Mouse (Mus musculus): ENCODE data around the gene Snrnp70.
"Not testable (repeated sequence)": the region's sequence is repeated elsewhere in the genome, so short reads cannot be mapped to it uniquely, and the experiment has no call there.

Snrnp70 gene

GRCm38 (mm10) chr7:45368178-45368577 lies 27.4 kb downstream of the Snrnp70 start:
- no peak for DNase-seq (ENCODE audit: low spot score)

DNA sequence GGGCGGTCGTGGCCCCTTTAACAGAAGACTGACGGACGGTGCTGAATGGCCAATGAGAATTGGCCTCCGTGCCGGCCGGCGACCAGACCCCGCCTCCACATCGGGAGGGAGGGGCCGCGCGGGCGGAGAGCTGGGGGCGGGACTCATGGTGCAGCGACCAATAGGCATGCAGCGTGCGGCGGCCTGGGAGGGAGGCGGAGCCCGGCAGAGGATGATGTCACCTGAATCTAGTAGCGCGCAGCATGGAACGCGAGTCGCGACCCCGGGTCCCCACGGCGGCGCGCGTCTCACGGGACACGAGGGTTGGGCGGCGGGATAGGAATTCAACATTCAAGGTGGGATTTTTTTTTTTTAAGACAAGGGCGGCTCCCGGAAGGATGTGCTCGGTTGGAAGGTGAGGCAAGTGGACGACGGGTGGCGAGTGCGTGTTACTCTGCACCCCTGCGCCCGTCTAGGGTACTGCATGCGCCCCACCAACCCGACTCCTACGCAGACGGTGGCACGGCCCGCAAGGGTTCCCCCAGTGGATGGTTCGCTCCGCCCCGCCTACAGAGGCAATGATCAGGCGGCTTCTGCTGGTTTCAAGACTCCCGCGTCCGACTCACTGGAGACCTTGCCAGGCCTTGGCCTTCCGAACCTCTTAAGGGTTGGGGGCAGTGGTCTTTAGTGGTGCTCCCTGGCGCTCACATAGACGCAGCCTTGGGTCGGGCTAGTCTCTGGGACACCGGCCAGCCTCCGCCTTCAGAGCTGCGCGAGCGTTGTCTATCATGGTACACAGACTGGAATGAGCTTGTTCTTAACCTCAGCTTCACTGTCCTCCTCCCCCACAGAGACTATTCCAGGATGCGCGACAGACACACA lies 28.3 kb downstream of the Snrnp70 start:
- DNase-seq (ENCODE audit: low spot score) = peak; percentile 96

DNA sequence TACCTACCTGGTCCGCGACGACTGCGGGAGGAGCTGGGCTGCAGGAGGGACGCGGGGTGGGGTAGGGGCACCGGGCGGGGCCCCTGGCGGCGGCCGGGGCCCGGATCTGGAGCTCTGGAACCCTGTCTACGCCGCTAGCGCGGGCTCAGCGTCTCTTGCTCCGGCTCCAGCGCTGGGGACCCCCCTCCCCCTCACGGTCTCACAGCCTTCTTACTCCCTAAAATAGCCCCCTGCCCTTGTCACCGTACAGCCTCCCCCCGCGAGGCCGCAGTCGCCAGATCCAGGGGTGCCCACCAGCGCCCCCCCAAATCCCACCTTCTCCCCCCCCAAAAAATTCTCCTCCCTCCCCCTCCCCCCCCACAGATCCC lies 28.9 kb downstream of the Snrnp70 start, which contains the start of gene Ppfia3:
Gene Ppfia3 (minus strand): TSS at position 368 of the 368 bp plus-strand sequence.
- no peak for DNase-seq (ENCODE audit: low spot score)

DNA sequence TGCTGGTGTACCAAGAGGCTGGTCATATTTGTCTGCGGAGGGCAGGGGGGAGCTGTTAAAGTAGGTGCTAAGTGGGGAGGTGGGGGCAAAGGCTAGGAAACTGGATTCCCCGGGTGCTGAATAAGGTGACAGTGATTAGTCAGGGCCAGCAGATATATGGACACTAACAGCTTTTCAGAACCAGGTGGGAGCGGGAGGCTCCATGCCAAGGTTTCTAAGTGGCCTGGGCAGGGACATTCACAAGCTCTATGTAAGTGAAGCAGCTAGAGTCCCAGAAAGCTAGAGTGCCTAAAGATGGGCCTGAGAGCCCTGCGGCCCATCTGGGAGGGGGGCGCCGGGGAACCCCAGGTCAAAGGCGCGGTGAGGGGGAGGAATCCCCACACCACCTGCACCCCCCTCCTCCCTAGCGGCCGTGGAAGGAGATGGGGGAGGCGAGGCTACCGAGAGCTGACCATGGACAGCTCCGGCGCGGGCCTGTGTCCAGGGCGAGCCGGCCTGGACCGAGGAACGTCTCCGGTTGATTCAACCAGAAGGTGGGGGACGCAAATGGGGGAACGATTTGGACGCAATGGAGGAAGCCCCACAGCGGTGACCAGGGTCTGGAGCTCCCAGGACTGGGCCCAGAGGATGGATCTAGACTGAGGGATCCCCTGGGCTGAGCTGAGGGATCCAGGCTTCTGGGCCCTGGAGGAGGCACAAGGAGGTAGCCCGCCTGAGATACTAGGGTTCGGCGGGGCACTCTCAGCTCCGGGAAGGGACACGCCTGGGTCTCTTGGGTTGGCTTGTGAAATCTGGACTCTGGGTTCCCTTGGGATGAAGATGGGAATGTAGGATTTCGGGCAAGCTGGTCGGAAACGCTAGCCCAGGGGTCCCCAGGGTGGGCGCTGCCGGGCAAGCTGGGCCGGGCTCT lies 29.5 kb downstream of the Snrnp70 start:
- peak; percentile 54 for DNase-seq (ENCODE audit: low spot score)

- no peak for DNase-seq (ENCODE audit: low spot score)
Observed at GRCm38 (mm10) chr7:45363983-45364382, 31.6 kb downstream of the Snrnp70 start.

DNA sequence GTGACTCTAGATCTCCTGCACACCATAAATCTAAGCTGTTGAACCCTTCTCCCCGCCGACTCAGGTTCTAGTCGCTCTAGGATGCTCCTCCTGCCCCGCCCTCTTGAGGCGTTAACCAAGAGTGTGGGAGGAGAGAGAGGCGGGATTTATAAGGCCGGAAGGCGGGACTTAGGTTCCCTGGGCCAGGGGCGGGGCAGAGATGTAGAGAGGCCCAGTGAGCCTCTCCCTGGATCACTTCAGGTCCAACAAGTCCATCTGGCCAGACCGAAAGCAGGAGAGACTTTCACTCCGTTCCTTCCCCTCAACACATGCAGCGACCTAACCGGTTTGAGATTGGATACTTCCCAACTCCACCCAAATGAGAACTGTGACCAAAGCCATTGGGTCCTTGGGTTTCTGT lies 32.7 kb downstream of the Snrnp70 start:
- no peak for DNase-seq (ENCODE audit: low spot score)

GRCm38 (mm10) chr7:45361243-45361804 lies 34.2 kb downstream of the Snrnp70 start:
- DNase-seq (ENCODE audit: low spot score) = no peak

DNA sequence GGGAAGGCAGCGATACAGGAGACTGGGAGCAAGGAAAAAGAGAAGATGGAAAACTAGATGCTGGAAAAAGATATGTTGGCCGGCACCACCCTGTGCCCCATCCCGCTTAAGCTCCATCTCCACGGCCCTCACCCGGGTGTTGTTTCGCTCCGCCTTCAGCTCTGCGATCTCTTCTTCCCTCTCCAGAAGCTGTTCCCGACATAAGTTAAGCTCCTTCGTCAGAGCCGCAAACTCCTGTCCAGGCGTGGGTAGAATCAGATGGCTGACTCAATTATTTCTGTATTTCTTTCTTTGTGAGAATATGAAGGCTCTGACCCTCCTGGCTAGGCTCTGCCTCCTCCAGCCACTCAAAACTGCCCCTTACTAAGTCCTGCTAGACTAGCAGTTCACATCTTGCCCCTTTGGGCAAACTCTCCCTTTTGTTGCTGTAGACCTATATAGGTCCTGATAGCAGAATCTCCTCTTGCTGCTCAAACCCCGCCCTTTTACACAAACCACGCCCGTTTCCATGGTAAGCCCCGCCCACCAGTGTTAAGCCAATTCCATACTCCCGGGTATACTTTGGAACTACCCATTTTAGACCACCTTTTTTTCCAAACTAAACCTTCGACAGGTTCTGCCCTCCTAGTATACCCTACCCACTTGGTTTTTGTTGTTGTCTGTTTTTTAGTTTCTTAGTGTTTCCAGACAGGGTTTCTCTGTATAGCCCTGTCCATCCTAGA lies 35.0 kb downstream of the Snrnp70 start:
- no peak for DNase-seq (ENCODE audit: low spot score)

- DNase-seq (ENCODE audit: low spot score) = not testable (repeated sequence)
Observed at GRCm38 (mm10) chr7:45359081-45359480, 36.5 kb downstream of the Snrnp70 start.

DNA sequence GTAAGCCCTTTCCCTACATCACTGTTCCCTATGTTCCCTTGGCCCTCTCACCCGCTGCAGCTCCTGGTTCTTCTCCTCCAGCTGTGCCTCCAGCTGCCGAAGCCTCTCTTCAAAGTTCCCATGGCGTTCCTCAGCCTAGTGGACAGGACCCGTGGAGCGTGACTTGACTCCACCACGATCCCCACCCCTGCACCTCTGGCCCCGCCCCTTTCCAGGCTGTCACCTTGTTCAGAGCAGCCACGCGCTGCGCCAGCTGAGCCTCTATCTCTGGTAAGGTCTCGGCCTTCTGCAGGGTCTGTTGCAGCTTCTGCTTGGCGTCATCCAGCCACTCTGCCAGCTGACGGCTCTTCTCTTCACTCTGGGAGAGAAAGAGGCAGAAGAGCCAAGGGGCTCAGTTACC lies 39.5 kb downstream of the Snrnp70 start:
- no peak for DNase-seq (ENCODE audit: low spot score)

DNA sequence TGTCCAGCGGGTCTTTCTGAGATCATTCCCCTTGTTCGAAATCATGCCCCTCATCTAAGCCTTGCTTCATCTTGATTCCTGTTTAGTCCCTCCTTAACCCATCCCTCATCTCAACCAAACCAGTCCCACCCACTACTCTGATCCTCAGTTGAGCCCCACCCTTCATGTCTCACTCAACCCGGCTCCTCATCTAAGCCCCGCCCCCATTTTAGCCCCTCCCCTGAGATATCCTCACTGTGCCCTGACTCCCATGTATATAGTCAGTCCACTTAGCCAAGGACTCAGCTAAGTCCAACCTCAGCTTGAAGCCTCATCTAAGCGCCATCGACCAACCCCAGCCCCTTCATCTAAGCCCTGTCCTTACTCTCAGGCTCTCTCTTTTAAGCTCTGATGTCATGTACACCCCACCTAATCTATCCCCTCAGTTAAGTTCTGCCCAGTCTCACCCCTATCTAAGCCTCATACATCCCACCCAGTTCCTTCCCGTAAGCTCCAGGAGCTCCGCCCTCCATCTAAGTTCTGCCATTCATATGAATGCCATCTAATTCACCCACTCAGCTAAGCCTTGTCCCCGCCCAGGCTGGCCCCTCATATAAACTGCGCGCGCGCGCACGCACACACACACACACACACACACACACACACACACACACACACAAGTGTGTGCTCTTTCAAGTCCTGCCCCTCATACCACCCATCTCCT lies 40.1 kb downstream of the Snrnp70 start:
- DNase-seq (ENCODE audit: low spot score) = no peak

GRCm38 (mm10) chr7:45353041-45353440 lies 42.5 kb downstream of the Snrnp70 start:
- DNase-seq (ENCODE audit: low spot score) = no peak

DNA sequence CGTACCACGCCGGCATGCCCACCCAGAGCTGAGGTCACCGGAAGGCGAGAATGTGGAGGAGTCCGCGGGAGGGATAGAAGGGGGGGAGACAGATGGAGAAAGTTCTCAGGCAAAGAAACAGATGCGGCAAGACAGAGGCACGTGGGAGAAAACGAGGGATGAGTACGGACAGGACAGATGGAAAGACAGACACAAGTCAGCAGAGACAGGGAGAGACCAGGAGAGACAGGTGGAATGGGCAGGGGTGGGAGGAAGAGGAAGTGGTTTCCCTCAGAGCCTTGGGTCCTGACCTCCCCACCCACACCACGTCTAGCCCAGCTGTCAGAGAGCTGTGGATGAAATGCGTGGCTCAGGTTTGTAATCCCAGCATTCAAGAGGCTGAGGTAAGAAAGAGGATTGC lies 48.6 kb downstream of the Snrnp70 start:
- no peak for DNase-seq (ENCODE audit: low spot score)

DNA sequence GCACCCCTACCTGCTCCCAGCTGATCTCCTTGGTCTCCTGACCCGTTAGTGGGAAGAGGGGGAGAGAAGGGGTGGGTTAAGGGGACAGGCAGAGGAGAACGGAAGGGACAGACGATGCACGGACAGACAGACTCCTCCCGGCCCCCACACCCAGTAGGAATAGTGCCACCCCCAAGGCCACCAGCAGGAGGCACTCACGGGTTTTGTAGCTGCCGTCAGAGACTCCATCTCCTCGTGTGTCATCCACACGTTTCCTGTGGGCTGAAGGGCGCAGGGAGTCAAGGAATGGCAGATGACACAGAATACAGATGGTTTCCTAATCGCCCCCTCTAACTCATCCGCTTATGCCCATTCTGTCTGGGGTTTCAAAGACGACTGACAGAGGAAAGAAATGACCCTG lies 52.0 kb downstream of the Snrnp70 start:
- DNase-seq (ENCODE audit: low spot score) = no peak

- no peak for DNase-seq (ENCODE audit: low spot score)
Observed at GRCm38 (mm10) chr7:45342081-45342480, 53.5 kb downstream of the Snrnp70 start.

DNA sequence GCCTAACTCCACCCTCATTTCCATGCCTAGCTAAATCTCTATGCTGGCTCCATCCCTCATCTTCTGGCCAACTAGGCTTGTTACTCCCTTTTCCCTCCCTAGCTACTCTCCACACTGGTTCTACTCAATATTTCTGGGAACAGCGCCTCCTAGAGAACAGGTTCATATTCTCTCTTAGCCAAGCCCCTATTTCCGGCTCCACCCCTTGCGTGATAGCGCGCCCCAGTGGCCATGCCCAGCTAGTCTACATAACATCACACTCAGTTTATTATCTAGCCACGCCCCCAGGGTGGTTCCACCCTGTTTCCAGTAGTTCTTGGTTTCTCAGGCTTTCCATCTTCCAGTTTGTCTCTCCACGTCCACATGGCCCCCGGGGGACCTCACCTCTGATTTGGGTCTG lies 54.2 kb downstream of the Snrnp70 start:
- DNase-seq (ENCODE audit: low spot score) = peak; percentile 60

- DNase-seq (ENCODE audit: low spot score) = no peak
Observed at GRCm38 (mm10) chr7:45340669-45341068, 54.9 kb downstream of the Snrnp70 start.

- no peak for DNase-seq (ENCODE audit: low spot score)
Observed at GRCm38 (mm10) chr7:45340066-45340442, 55.5 kb downstream of the Snrnp70 start.

DNA sequence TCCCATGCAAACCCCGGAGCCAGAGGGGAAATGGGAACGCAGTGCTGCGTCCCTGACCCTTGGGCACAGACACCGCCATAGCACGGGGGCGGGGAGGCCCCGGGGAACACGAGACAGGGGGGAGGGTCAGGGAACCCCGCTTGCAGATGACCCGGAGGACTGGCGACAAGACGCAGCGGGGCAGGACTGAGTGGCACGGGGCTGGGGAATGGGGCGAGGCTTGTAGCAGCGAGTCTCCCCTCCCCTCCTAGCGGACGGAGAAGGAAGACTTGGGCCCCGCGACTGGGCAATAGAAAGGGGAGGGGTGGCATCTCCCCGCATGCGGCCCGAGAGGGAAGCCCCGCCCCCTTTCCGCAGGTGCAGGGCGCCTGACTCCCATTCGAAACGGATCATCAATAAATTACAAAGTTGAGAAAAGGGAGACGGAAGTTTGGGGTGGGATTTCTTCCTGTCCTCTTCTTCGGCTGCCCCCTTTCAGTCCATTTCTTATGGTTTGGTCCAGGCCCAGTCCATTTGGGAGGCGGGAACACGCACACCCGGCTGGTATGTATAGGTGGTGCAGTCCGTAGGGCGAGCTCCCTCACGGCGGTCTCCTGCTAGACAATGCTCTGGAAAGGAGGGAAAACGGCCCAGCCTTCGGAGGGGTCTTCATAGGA lies 56.0 kb downstream of the Snrnp70 start:
- no peak for DNase-seq (ENCODE audit: low spot score)

DNA sequence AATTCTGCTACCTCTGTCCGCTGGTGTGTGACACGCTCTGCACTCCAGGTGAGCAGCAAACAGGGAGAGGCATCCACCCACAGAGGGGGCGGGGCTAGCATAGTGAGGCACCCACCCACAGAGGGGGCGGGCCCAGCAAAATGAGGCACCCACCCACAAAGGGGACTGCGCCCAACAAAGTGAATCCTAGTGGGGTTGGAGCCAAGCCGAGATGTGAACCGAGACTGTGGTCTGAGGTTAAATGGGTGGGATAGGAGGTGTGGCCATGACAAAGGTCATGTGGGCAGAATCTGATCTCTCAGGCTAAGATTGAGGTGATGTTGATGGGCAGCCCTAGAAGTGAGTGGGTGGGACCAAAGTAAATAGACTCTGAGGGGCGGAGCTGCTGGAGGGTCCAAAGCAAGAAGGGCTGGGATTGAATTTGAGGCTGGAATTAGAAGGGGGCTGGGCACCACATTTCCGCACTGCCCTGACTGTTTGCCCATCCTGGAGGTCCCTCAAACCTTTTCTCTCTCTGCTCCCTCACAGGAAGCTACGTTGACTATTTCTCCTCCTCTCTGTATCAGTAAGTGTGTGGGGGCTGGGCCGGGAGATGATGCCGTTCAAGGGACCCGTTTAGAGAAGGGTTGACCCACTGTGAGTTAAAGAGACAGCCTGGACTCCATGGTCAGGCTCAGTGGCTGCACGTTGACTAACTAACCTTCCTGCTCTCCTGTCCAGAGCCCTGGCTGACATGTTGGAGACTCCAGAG lies 57.2 kb downstream of the Snrnp70 start:
- DNase-seq (ENCODE audit: low spot score) = no peak

Data from MN1 (cell line).